Mouse (Mus musculus) heart, adult 2 months (tissue): Measurements from ENCODE around the gene Ttc30a1. TPM values are rescaled to one million over a fixed set of nuclear protein-coding genes. Genes with fewer than 3 reads are reported as not detected.
"Not testable (repeated sequence)": the region's sequence is repeated elsewhere in the genome, so short reads cannot be mapped to it uniquely, and the experiment has no call there.

Experiments
- DNase-seq, 2 experiments: peaks; one replicate each; pipeline ENCODE4 v3.0.0; 2021
- H3K27ac ChIP-seq: fragments of 200-600 bp; 2 replicates; pipeline ENCODE4 v1.8.1; 2022
- H3K27me3 ChIP-seq: fragments of 200-500 bp; 2 replicates; pipeline ENCODE4 v1.6.1; 2012; ENCODE audit warnings: mild to moderate bottlenecking, low read length, inconsistent platforms, mixed read lengths; ENCODE audit not compliant: control insufficient read depth, insufficient read depth
- H3K36me3 ChIP-seq: fragments of 200-500 bp; 2 replicates; pipeline ENCODE4 v1.6.1; 2012; ENCODE audit warnings: low read length, inconsistent platforms; ENCODE audit not compliant: control insufficient read depth, insufficient read depth
- H3K4me1 ChIP-seq: fragments of 200-500 bp; 2 replicates; pipeline ENCODE4 v1.6.1; 2011; ENCODE audit warnings: low read length; ENCODE audit not compliant: control insufficient read depth, insufficient read depth
- H3K4me3 ChIP-seq: fragments of 200-600 bp; 2 replicates; pipeline ENCODE4 v1.8.1; 2022
- H3K79me2 ChIP-seq: fragments of 200-500 bp; replicated peaks from 2 replicates; pipeline ENCODE4 v1.6.1; 2012; ENCODE audit warnings: mild to moderate bottlenecking, inconsistent platforms, low read length, moderate library complexity, mixed read lengths; ENCODE audit not compliant: control insufficient read depth, insufficient read depth
- H3K9ac ChIP-seq: fragments of 200-500 bp; 2 replicates; pipeline ENCODE4 v1.6.1; 2012; ENCODE audit warnings: low read depth, mild to moderate bottlenecking, control low read depth, inconsistent platforms, low read length, mixed read lengths
- CTCF ChIP-seq: fragments of 200-600 bp; IDR thresholded peaks from 2 replicates; pipeline ENCODE4 v1.8.1; 2022; ENCODE audit warnings: antibody characterized with exemption, mild to moderate bottlenecking, moderate library complexity
- EP300 ChIP-seq: fragments of 200-500 bp; IDR thresholded peaks from 2 replicates; pipeline ENCODE4 v1.6.1; 2011; ENCODE audit warnings: low read depth, low read length, control low read depth; ENCODE audit not compliant: insufficient read depth
- POLR2A ChIP-seq: fragments of 200-500 bp; IDR thresholded peaks from 2 replicates; pipeline ENCODE4 v1.6.1; 2011; ENCODE audit warnings: mild to moderate bottlenecking, low read depth, low read length, control low read depth; ENCODE audit not compliant: insufficient read depth
- WGBS: fragments of 180-500 bp; shearing (Covaris S2); methylation state at CpG from one replicate; pipeline ENCODE4 v1.1.7; 2018; 5-methylcytosine and 5-hydroxymethylcytosine counted together
- intact Hi-C: fragments of 180-260 bp; cut with DNase I; formaldehyde crosslinking; loops from one replicate; pipeline ENCODE4 v1.15.1; 2025
- long read RNA-seq: library from polyadenylated mRNA; stranded (forward); transcript quantifications from one replicate; pipeline ENCODE4 v2.0.0, GENCODE M21; 2021
- polyA plus RNA-seq: library from polyadenylated mRNA; depleted of rRNA; stranded (reverse); fragments of >200 nt; gene quantifications from 2 replicates; pipeline ENCODE4 v1.2.3, GENCODE M21; 2012; rRNA removed
- total RNA-seq, 2 experiments: library from RNA; stranded (reverse); gene quantifications; 2 replicates each; pipeline ENCODE4 v1.2.3; 2021

Ttc30a1 gene
- total RNA-seq: 1 to 10 TPM; 3.1 to 4.0 TPM
- polyA plus RNA-seq: 2.4 and 4.0 TPM in 2 replicates
- long read RNA-seq, partial matches to known transcripts: 0 of 3 reads
- long read RNA-seq, other reads (novel, unspliced or antisense): 0 of 3 reads

DNA sequence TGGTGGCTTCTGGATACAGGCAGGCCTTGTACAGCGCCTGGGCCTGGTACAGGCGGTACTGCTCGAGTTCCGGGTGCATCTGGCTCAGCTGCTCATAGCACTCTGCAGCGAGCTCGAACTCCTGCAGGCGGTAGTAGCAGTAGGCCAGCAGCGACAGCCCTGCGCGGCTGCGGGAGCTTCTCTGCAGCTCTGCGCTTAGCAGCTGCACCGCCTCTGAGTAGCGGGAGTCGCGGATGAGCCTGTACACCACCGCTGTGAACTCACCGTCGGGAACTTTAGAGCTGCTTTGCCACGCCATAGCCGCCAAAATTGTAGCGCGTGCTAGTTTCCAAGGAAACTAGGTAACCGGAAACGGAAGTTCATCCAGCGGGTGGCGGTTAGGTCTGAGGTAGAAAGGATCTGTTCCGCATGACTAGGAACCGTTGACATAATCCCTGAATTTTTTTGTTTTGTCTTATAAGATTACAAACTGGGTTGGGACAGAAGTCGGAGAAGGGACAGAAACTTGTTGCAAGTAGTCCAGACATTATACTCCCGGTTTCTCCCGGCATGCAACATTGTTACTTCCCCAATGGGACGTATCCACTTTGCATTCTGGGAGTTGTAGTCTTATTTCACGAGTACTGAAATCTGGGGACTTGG, at the start of gene Ttc30a1:
TSS of gene Ttc30a1 (minus strand) at position 528 of the 642 bp plus-strand sequence.
- H3K4me1 ChIP-seq: not testable (repeated sequence)
- intact Hi-C loops: loop anchor here (1.0 kb wide), 1 partner anchor 43 kb away; the partner anchor contains the start of gene Ttc30b
- peak within 1 kb of the TSS; percentile 75 for H3K9ac ChIP-seq

GRCm38 (mm10) chr2:76030080-76030479, 48.3 kb upstream of the Ttc30a1 start:
- Histone ChIP-seq H3K27ac (no peak overlapping the region), H3K9ac (no peak overlapping the region), H3K27me3 (no peaks in the 10 kb centered on the region), H3K79me2 (no peaks in the 10 kb centered on the region), H3K4me1 (no peaks in the 10 kb centered on the region), H3K4me3 (no peak overlapping the region), H3K36me3 (no peaks in the 10 kb centered on the region)
- 67% methylated on average over 8 of the region's 8 CpGs for WGBS
- intact Hi-C loops: no loop called here
- no peak for TF ChIP-seq EP300
- no peak for TF ChIP-seq CTCF
- TF ChIP-seq POLR2A: no peak
- DNase-seq: no peak

More for the DNA sequence above, at the start of gene Ttc30a1:
- not testable (repeated sequence) for H3K36me3 ChIP-seq, H3K27me3 ChIP-seq, H3K79me2 ChIP-seq
- DNase-seq: peak; percentile 78 to 84
- WGBS: under 1% methylated on average over 30 of the region's 34 CpGs
- TF ChIP-seq POLR2A: peak; percentile 43; the same call in 1 of the 2 replicates
- peak within 1 kb of the TSS; percentile 88 for H3K27ac ChIP-seq
- H3K4me3 ChIP-seq: peak within 1 kb of the TSS; percentile 59

GRCm38 (mm10) chr2:76029081-76029901, 47.5 kb upstream of the Ttc30a1 start:
- 30% methylated on average over 20 of the region's 20 CpGs for WGBS
- TF ChIP-seq CTCF: no peak
- no peak for TF ChIP-seq EP300
- TF ChIP-seq POLR2A: no peak
- no peak overlapping the region for H3K4me3 ChIP-seq
- intact Hi-C loops: no loop called here
- H3K79me2 ChIP-seq: no peaks in the 10 kb centered on the region
- H3K9ac ChIP-seq: no peak overlapping the region
- no peaks in the 10 kb centered on the region for H3K27me3 ChIP-seq
- no peaks in the 10 kb centered on the region for H3K36me3 ChIP-seq
- H3K27ac ChIP-seq: no peak overlapping the region
- DNase-seq: no peak
- no peaks in the 10 kb centered on the region for H3K4me1 ChIP-seq

DNA sequence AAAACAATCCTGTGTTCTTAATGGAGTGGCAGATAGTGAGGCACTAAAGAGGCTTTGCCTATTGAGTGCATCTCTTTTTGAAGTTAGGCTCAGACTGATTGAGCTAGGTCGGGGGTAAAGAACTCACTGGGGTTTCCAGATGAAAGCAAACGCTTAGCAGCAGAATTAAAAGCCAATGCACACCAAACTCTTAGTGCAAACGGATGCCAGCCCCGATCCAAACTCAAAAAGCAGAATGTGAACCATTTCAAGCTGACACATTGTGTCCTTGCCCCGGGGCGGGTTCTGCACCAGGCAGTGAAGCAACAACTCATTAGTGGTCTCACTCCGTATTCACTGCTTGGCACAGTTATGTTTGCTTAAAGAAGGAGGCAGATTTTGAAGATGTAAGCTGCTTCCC, 35.1 kb upstream of the Ttc30a1 start:
- no peak for DNase-seq
- no peak for TF ChIP-seq EP300
- no peak for TF ChIP-seq POLR2A
- no peak for TF ChIP-seq CTCF
- Histone ChIP-seq H3K36me3 (no peaks in the 10 kb centered on the region), H3K79me2 (no peaks in the 10 kb centered on the region), H3K4me3 (no peak overlapping the region), H3K27ac (no peak overlapping the region), H3K27me3 (no peaks in the 10 kb centered on the region), H3K4me1 (no peaks in the 10 kb centered on the region), H3K9ac (no peak overlapping the region)
- WGBS: 31% methylated on average over 7 of the region's 7 CpGs
- intact Hi-C loops: no loop called here

DNA sequence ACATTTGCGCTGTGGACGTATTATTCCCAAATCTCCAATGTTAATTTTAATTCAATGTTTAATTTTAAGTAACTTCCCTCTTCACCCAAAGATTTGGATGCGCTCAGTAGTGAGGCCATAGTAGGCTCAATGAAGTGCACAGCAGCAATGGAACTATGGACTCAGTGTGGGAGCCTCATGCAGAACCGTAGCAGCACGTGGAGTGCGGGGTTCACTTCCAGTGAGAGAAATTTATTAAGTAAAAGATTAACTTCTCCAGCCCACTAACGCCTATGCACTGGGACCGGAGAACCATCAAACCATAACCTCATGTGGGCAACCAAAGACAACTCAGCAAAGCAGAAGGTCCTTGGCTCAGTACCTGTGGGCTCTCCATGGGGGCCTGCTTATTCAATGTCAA, 34.4 kb upstream of the Ttc30a1 start:
- TF ChIP-seq POLR2A (no peak), EP300 (no peak), CTCF (no peak)
- H3K36me3 ChIP-seq: no peaks in the 10 kb centered on the region
- no peak overlapping the region for H3K4me3 ChIP-seq
- H3K27ac ChIP-seq: no peak overlapping the region
- 94% methylated on average over 8 of the region's 8 CpGs for WGBS
- H3K27me3 ChIP-seq: no peaks in the 10 kb centered on the region
- H3K9ac ChIP-seq: no peak overlapping the region
- DNase-seq: no peak
- H3K4me1 ChIP-seq: no peaks in the 10 kb centered on the region
- intact Hi-C loops: no loop called here
- H3K79me2 ChIP-seq: no peaks in the 10 kb centered on the region

DNA sequence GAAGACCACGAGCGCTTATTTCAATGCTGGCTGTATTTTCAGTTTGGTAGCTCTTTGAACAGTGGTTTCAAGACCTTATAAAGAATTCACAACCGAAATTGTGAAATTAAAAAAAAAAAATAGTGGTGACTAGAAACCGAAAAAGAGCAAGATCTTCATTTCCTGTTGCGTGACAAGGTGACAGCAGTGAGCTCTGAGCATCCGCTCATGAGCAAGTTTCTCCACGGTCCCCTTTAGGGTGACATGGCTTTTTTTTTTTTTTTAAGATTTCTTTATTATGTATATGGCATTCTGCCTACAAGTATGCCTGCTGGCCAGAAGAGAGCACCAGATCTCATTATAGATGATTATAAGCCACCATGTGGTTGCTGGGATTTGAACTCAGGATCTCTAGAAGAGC, 33.7 kb upstream of the Ttc30a1 start:
- 84% methylated on average over 7 of the region's 7 CpGs for WGBS
- intact Hi-C loops: no loop called here
- no peaks in the 10 kb centered on the region for H3K27me3 ChIP-seq

More for the DNA sequence above, 33.7 kb upstream of the Ttc30a1 start:
- Histone ChIP-seq H3K36me3 (no peaks in the 10 kb centered on the region), H3K27ac (no peak overlapping the region), H3K79me2 (no peaks in the 10 kb centered on the region), H3K9ac (no peak overlapping the region), H3K4me3 (no peak overlapping the region), H3K4me1 (no peaks in the 10 kb centered on the region)
- DNase-seq: no peak
- TF ChIP-seq EP300: no peak
